In the genomic region with DNA sequence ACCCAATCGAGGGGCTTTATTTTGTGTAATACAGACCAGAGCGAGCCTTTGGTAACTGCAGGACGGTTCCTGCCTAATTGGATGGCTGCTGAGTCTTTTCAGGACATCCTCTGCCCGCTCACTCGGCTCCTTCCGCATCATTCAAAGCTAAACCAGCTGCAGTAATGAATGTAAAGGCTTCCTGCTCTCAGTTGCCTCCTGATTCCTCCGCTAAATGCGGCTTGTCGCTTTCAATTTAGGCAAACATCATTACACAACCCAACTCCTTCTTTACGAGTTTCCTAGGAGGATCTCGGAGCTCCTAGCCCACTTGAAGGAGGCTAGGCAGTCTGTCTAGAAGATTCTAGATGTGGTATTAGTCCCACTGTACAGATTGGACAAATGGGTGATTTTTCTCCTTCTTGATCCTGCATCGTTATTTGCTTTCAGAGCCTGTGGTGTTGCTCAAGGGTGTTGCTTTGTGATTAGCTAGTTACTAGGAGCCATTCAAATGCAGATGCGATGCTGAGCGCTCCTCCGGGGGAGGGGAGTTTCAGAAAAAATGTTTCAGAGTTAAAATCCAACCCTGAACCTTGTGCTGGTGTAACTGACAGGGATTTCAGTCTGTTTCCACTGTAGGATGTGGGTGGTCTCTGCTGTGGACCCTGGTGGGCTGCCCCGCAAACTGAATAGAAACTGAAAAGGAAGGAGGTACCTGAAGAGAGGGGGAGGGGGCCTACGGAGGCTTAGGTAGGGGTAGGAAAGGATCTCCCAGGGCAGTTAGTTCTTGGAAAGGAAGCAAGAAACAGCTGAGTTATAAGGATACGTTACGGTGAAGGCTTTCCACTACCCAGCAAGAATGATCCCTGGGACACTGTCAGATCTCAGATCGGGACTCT, we compare ENCODE assay signal across 9 mouse cellular contexts. TPM values are rescaled to one million over a fixed set of nuclear protein-coding genes. Genes with fewer than 3 reads are reported as not detected.
DNase-seq lines count a peak whose midpoint lies in the region; ATAC-seq and TF ChIP-seq lines count a peak whose summit lies in the region.
"Had no signal": no experiment of that assay in that cellular context is flagged by ENCODE, and none has a peak within 500 bp of the region (broad histone marks: within the 10 kb centered on the region; RNA-seq: fewer than 3 reads in every experiment).

No protein-coding gene starts in this region.

- H3K36me3 ChIP-seq in CH12.LX (replicated peaks in 1 of 2; ENCODE audit: control insufficient read depth in 1 of 2, insufficient read depth in 1 of 2, low read length in 1 of 2) = no peaks in the 10 kb centered on the region
- no peaks in the 10 kb centered on the region for H3K36me3 ChIP-seq in embryonic facial prominence, embryonic 15.5 days
- H3K36me3 ChIP-seq in limb, embryonic 14.5 days (ENCODE audit: control insufficient read depth, insufficient read depth, low read length) = no peaks in the 10 kb centered on the region

- in situ Hi-C loops in CH12.LX (cut with MboI; ENCODE audit: low pct_ligation_motif_present, low pct_unique_long_range_greater_than_20kb, low sequenced_read_pairs) = no loop called here

- H3K9me3 ChIP-seq in CH12.LX (replicated peaks; ENCODE audit: low read length) = no peaks in the 10 kb centered on the region
- H3K9me3 ChIP-seq in embryonic facial prominence, embryonic 15.5 days (replicated peaks) = no peaks in the 10 kb centered on the region
- H3K9me3 ChIP-seq in limb, embryonic 14.5 days (ENCODE audit: control insufficient read depth, low read length) = no peaks in the 10 kb centered on the region

- no peak for TF ChIP-seq RAD21 in CH12.LX (IDR thresholded peaks at IDR 0.05; ENCODE audit: low read depth, low read length)

- ATAC-seq in embryonic facial prominence, embryonic 15.5 days (ENCODE audit: insufficient number of reproducible peaks, low FRiP score, low TSS enrichment, low read depth) = no peak
- ATAC-seq in limb, embryonic 14.5 days (ENCODE audit: low FRiP score, low read depth) = no peak

- H3K79me2 ChIP-seq in CH12.LX (replicated peaks; ENCODE audit: control insufficient read depth, extremely low read depth, insufficient read depth, poor library complexity, severe bottlenecking) = no peaks in the 10 kb centered on the region

- TF ChIP-seq CTCF in CH12.LX (conservative IDR thresholded peaks at IDR 0.05 in 1 of 2, IDR thresholded peaks at IDR 0.05 in 1 of 2; ENCODE audit: low read depth in 2 of 2, low read length in 2 of 2) = no peak

- H3K4me1 ChIP-seq in CH12.LX (ENCODE audit: control insufficient read depth in 1 of 2, insufficient read depth in 2 of 2) = peaks cover 11 to 37% of the 10 kb centered on the region in 2 experiments; a peak in 3 of 4 replicates
- H3K4me1 ChIP-seq in embryonic facial prominence, embryonic 15.5 days = peaks cover 19% of the 10 kb centered on the region
- H3K4me1 ChIP-seq in limb, embryonic 14.5 days (ENCODE audit: control insufficient read depth, insufficient read depth, low read length) = peaks cover 14% of the 10 kb centered on the region

- H3K27me3 ChIP-seq in CH12.LX (replicated peaks) = no peaks in the 10 kb centered on the region
- peaks cover 22% of the 10 kb centered on the region for H3K27me3 ChIP-seq in embryonic facial prominence, embryonic 15.5 days
- 0 out of 2 replicates have a peak, but pooled peaks cover 9% of the 10 kb centered on the region for H3K27me3 ChIP-seq in limb, embryonic 14.5 days (ENCODE audit: control insufficient read depth, insufficient read depth, low read length)

- TF ChIP-seq POLR2A in CH12.LX (IDR thresholded peaks at IDR 0.05; ENCODE audit: low read depth, low read length) = no peak
- no peak for TF ChIP-seq POLR2A in limb, embryonic 14.5 days (IDR thresholded peaks at IDR 0.05; ENCODE audit: borderline replicate concordance, extremely low read depth, insufficient read depth, insufficient read length)

- H3K4me2 ChIP-seq in CH12.LX (ENCODE audit: insufficient read depth, low read depth, poor library complexity, severe bottlenecking) = no peak overlapping the region; the same call in 1 of the 2 replicates
- peak overlapping the region; percentile 34 for H3K4me2 ChIP-seq in embryonic facial prominence, embryonic 15.5 days (replicated peaks)
- H3K4me2 ChIP-seq in limb, embryonic 14.5 days (replicated peaks; ENCODE audit: low read depth, low read length, severe bottlenecking) = peak overlapping the region; percentile 24

- H3K9ac ChIP-seq in CH12.LX (ENCODE audit: insufficient read depth, low read depth) = no peak overlapping the region
- H3K9ac ChIP-seq in embryonic facial prominence, embryonic 15.5 days = no peak overlapping the region
- H3K9ac ChIP-seq in limb, embryonic 14.5 days (ENCODE audit: low read depth, low read length, severe bottlenecking) = no peak overlapping the region

- dilution Hi-C loops in CH12.LX (cut with MboI; ENCODE audit: extremely low pct_ligation_motif_present, extremely low pct_unique_long_range_greater_than_20kb, low sequenced_read_pairs) = no loop called here

- intact Hi-C loops in heart, postnatal 25 days (cut with DNase I) = no loop called here

- peak; percentile 76 for DNase-seq in heart, adult 11 months
- DNase-seq in heart, postnatal 25 days (ENCODE audit: low spot score) = no peak
- DNase-seq in CH12.LX (ENCODE audit: extremely low read depth) = no peak
- no peak for DNase-seq in limb, embryonic 14.5 days (ENCODE audit: low spot score)
- DNase-seq in cerebellum, postnatal 36 days = no peak
- no peak for DNase-seq in T-cell, adult 2 months (ENCODE audit: low spot score)
- no peak for DNase-seq in thymus, postnatal 4 days
- DNase-seq: lung, postnatal 10 days had no signal

- H3K27ac ChIP-seq in CH12.LX (ENCODE audit: insufficient read depth, low read depth) = no peak overlapping the region
- no peak overlapping the region for H3K27ac ChIP-seq in embryonic facial prominence, embryonic 15.5 days (replicated peaks)
- H3K27ac ChIP-seq in limb, embryonic 14.5 days (replicated peaks; ENCODE audit: low read depth, low read length) = no peak overlapping the region

- TF ChIP-seq EP300 in CH12.LX (IDR thresholded peaks at IDR 0.05; ENCODE audit: low read length) = no peak

- WGBS in embryonic facial prominence, embryonic 15.5 days = 7% methylated on average over 20 of the region's 20 CpGs
- 7% methylated on average over 20 of the region's 20 CpGs for WGBS in limb, embryonic 14.5 days

- no peak overlapping the region for H3K4me3 ChIP-seq in CH12.LX (replicated peaks in 1 of 3; ENCODE audit: low read depth in 2 of 3, low read length in 2 of 3, poor library complexity in 1 of 3)
- H3K4me3 ChIP-seq in embryonic facial prominence, embryonic 15.5 days (replicated peaks) = peak overlapping the region; percentile 13; the same call in 1 of the 2 replicates
- no peak overlapping the region for H3K4me3 ChIP-seq in limb, embryonic 14.5 days (replicated peaks; ENCODE audit: low read length)

TF ChIP-seq in CH12.LX, 34 proteins besides CTCF, POLR2A, EP300 and RAD21:
- TF ChIP-seq ELF1 (IDR thresholded peaks at IDR 0.05; ENCODE audit: low read depth, low read length) (no peak), BHLHE40 (IDR thresholded peaks at IDR 0.05; ENCODE audit: low read depth, low read length) (0 out of 2 replicates have a peak, but pooled peaks have one; percentile 9), MEF2A (IDR thresholded peaks at IDR 0.05; ENCODE audit: borderline replicate concordance, low read depth, low read length) (no peak)

RNA-seq across cellular contexts. Expression of a gene that starts 48.7 kb away (rescaled TPM):
- total RNA-seq in heart, postnatal 25 days (2021) = 10 to 100 TPM; 16.4 to 18.8 TPM
- total RNA-seq in CH12.LX (2012; rRNA removed) (18.2 and 29.2 TPM in 2 replicates), CH12.LX (2014; rRNA removed) (35.2 and 39.8 TPM in 2 replicates)
- polyA plus RNA-seq in CH12.LX (2012; ENCODE audit: insufficient read length, low read depth) = 31.2 and 33.6 TPM in 2 replicates
- polyA plus RNA-seq in embryonic facial prominence, embryonic 15.5 days (2015; fragmentation: Nextera tagmentation; extraction: Ambion mirVana) = 14.3 and 15.0 TPM in 2 replicates
- polyA plus RNA-seq in limb, embryonic 14.5 days (2012; rRNA removed) = 15.3 and 15.7 TPM in 2 replicates
- 18.6 and 21.5 TPM in 2 replicates for polyA plus RNA-seq in limb, embryonic 14.5 days (2014; fragmentation: Nextera tagmentation; extraction: Ambion mirVana)

RNA-seq across cellular contexts. Expression of a gene that starts 49.1 kb away (rescaled TPM):
- total RNA-seq in heart, postnatal 25 days (2021) = 1 to 10 TPM; 5.1 to 6.6 TPM
- total RNA-seq in CH12.LX (2012; rRNA removed) = 62.5 and 67.7 TPM in 2 replicates
- 64.2 and 70.4 TPM in 2 replicates for total RNA-seq in CH12.LX (2014; rRNA removed)
- 46.8 and 76.6 TPM in 2 replicates for polyA plus RNA-seq in CH12.LX (2012; ENCODE audit: insufficient read length, low read depth)
- polyA plus RNA-seq in embryonic facial prominence, embryonic 15.5 days (2015; fragmentation: Nextera tagmentation; extraction: Ambion mirVana) = 11.9 and 12.9 TPM in 2 replicates
- 17.2 and 21.9 TPM in 2 replicates for polyA plus RNA-seq in limb, embryonic 14.5 days (2012; rRNA removed)
- polyA plus RNA-seq in limb, embryonic 14.5 days (2014; fragmentation: Nextera tagmentation; extraction: Ambion mirVana) = 17.2 and 17.6 TPM in 2 replicates
